Mouse (Mus musculus) kidney, embryonic 15.5 days (tissue): ENCODE data around the gene Gm28557. TPM values are rescaled to one million over a fixed set of nuclear protein-coding genes. Genes with fewer than 3 reads are reported as not detected.
"Not testable (repeated sequence)": the region's sequence is repeated elsewhere in the genome, so short reads cannot be mapped to it uniquely, and the experiment has no call there.

Experiments used
- ATAC-seq: fragments of 200-750 bp; cut with Nextera tagmentation; replicated peaks from 2 replicates; pipeline ENCODE4 v1.8.0; 2017; ENCODE audit warnings: moderate TSS enrichment; ENCODE audit not compliant: low FRiP score
- H3K27ac ChIP-seq: fragments of 300-500 bp; sonication (generic); 2 replicates; pipeline ENCODE4 v1.5.1; 2015; ENCODE audit warnings: mild to moderate bottlenecking, inconsistent platforms
- H3K27me3 ChIP-seq: fragments of 300-500 bp; sonication (generic); 2 replicates; pipeline ENCODE4 v1.6.1; 2015; ENCODE audit warnings: inconsistent platforms
- H3K36me3 ChIP-seq: fragments of 300-500 bp; sonication (generic); 2 replicates; pipeline ENCODE4 v1.6.1; 2015; ENCODE audit warnings: inconsistent platforms
- H3K4me1 ChIP-seq: fragments of 300-500 bp; sonication (generic); 2 replicates; pipeline ENCODE4 v1.6.1; 2015; ENCODE audit warnings: inconsistent platforms
- H3K4me2 ChIP-seq: fragments of 300-500 bp; sonication (generic); 2 replicates; pipeline ENCODE4 v1.6.1; 2015; ENCODE audit warnings: moderate library complexity, mild to moderate bottlenecking, inconsistent platforms
- H3K4me3 ChIP-seq: fragments of 300-500 bp; sonication (generic); replicated peaks from 2 replicates; pipeline ENCODE4 v1.5.1; 2015; ENCODE audit warnings: mild to moderate bottlenecking, inconsistent platforms
- H3K9ac ChIP-seq: fragments of 300-500 bp; sonication (generic); 2 replicates; pipeline ENCODE4 v1.6.1; 2015; ENCODE audit warnings: mild to moderate bottlenecking, inconsistent platforms
- H3K9me3 ChIP-seq: fragments of 300-500 bp; sonication (generic); replicated peaks from 2 replicates; pipeline ENCODE4 v1.6.1; 2016; ENCODE audit warnings: inconsistent platforms
- WGBS: fragments of 180-500 bp; shearing (Covaris S2); methylation state at CpG from one replicate; pipeline ENCODE4 v1.1.7; 2015; ENCODE audit warnings: mixed read lengths; 5-methylcytosine and 5-hydroxymethylcytosine counted together
- polyA plus RNA-seq: library from polyadenylated mRNA; unstranded; fragments of >200 nt; fragmentation: Nextera tagmentation; extraction: Ambion mirVana; gene quantifications from 2 replicates; pipeline ENCODE4 v1.2.1, GENCODE M21; 2015

The Gm28557 gene
- polyA plus RNA-seq: 3.5 and 3.7 TPM in 2 replicates

- peak; percentile 99 for ATAC-seq
- Histone ChIP-seq H3K27ac (peak within 1 kb of the TSS; percentile 95), H3K27me3 (no peaks in the 10 kb centered on the region), H3K4me2 (peak within 1 kb of the TSS; percentile 73), H3K4me3 (peak within 1 kb of the TSS; percentile 74), H3K9me3 (no peaks in the 10 kb centered on the region), H3K4me1 (peaks cover 9% of the 10 kb centered on the region), H3K36me3 (peaks cover 16% of the 10 kb centered on the region), H3K9ac (peak within 1 kb of the TSS; percentile 68)
- under 1% methylated on average over 17 of the region's 17 CpGs for WGBS
Measured at GRCm38 (mm10) chr13:67108194-67108820, at the start of gene Gm28557. Gm28557 (minus strand) TSS chr13:67108604.

GRCm38 (mm10) chr13:67128038-67128721 is 19.8 kb upstream of the Gm28557 start:
- no peaks in the 10 kb centered on the region for H3K27me3 ChIP-seq
- H3K9me3 ChIP-seq: no peaks in the 10 kb centered on the region
- peak overlapping the region; percentile 66 for H3K9ac ChIP-seq
- H3K36me3 ChIP-seq: no peaks in the 10 kb centered on the region
- peak overlapping the region; percentile 66; the same call in 1 of the 2 replicates for H3K27ac ChIP-seq
- H3K4me2 ChIP-seq: peak overlapping the region; percentile 82
- peaks cover 7% of the 10 kb centered on the region; the same call in 1 of the 2 replicates for H3K4me1 ChIP-seq
- peak overlapping the region; percentile 72 for H3K4me3 ChIP-seq
- ATAC-seq: peak; percentile 98
- WGBS: 1% methylated on average over 18 of the region's 18 CpGs

GRCm38 (mm10) chr13:67127507-67127906 is 19.1 kb upstream of the Gm28557 start:
- H3K36me3 ChIP-seq, H3K9ac ChIP-seq, H3K4me3 ChIP-seq, ATAC-seq, H3K4me1 ChIP-seq, H3K9me3 ChIP-seq, H3K27me3 ChIP-seq, H3K27ac ChIP-seq: not testable (repeated sequence)
- peak overlapping the region; percentile 82 for H3K4me2 ChIP-seq
- 83% methylated on average over 10 of the region's 10 CpGs for WGBS

- no peak for ATAC-seq
- no peak overlapping the region for H3K9ac ChIP-seq
- H3K4me2 ChIP-seq: no peak overlapping the region
- 95% methylated on average over 1 of the region's 1 CpGs for WGBS
- no peaks in the 10 kb centered on the region for H3K27me3 ChIP-seq
- peaks cover 7% of the 10 kb centered on the region; the same call in 1 of the 2 replicates for H3K4me1 ChIP-seq
- no peaks in the 10 kb centered on the region for H3K9me3 ChIP-seq
- H3K4me3 ChIP-seq: no peak overlapping the region
- no peaks in the 10 kb centered on the region for H3K36me3 ChIP-seq
- no peak overlapping the region for H3K27ac ChIP-seq
Measured at GRCm38 (mm10) chr13:67124460-67124859, 16.1 kb upstream of the Gm28557 start.

GRCm38 (mm10) chr13:67121360-67121759 is 13.0 kb upstream of the Gm28557 start, which contains the start of gene Zfp759:
Zfp759 (plus strand) TSS chr13:67121660.
- H3K4me3 ChIP-seq, H3K27me3 ChIP-seq, H3K9me3 ChIP-seq, H3K4me1 ChIP-seq, H3K9ac ChIP-seq, ATAC-seq, H3K27ac ChIP-seq, H3K36me3 ChIP-seq, H3K4me2 ChIP-seq: not testable (repeated sequence)

- H3K4me1 ChIP-seq, H3K9ac ChIP-seq, H3K4me3 ChIP-seq, ATAC-seq, H3K4me2 ChIP-seq, H3K36me3 ChIP-seq, H3K27ac ChIP-seq, H3K9me3 ChIP-seq, H3K27me3 ChIP-seq: not testable (repeated sequence)
- 90% methylated on average over 8 of the region's 8 CpGs for WGBS
Measured at GRCm38 (mm10) chr13:67116163-67116562, 7.8 kb upstream of the Gm28557 start, which contains the start of gene Rslcan18. Rslcan18 (minus strand) TSS chr13:67116263.

GRCm38 (mm10) chr13:67113287-67113686 is 4.9 kb upstream of the Gm28557 start:
- H3K4me1 ChIP-seq: 0 out of 2 replicates have a peak, but pooled peaks cover 2% of the 10 kb centered on the region
- no peak overlapping the region for H3K9ac ChIP-seq
- H3K27ac ChIP-seq: no peak overlapping the region
- no peaks in the 10 kb centered on the region for H3K36me3 ChIP-seq
- H3K9me3 ChIP-seq: no peaks in the 10 kb centered on the region
- no peak overlapping the region for H3K4me3 ChIP-seq
- H3K4me2 ChIP-seq: no peak overlapping the region
- no peaks in the 10 kb centered on the region for H3K27me3 ChIP-seq
- 91% methylated on average over 2 of the region's 2 CpGs for WGBS
- no peak for ATAC-seq

GRCm38 (mm10) chr13:67112096-67112495 is 3.7 kb upstream of the Gm28557 start:
- peaks cover 9% of the 10 kb centered on the region for H3K4me1 ChIP-seq
- no peak overlapping the region for H3K9ac ChIP-seq
- no peaks in the 10 kb centered on the region for H3K27me3 ChIP-seq
- no peak overlapping the region for H3K4me2 ChIP-seq
- 82% methylated on average over 12 of the region's 12 CpGs for WGBS
- no peak for ATAC-seq
- no peaks in the 10 kb centered on the region for H3K9me3 ChIP-seq
- H3K36me3 ChIP-seq: no peaks in the 10 kb centered on the region
- no peak overlapping the region for H3K4me3 ChIP-seq
- H3K27ac ChIP-seq: no peak overlapping the region

- Histone ChIP-seq H3K4me3 (peak overlapping the region; percentile 74), H3K9me3 (no peaks in the 10 kb centered on the region), H3K36me3 (peaks cover 16% of the 10 kb centered on the region), H3K4me1 (peaks cover 9% of the 10 kb centered on the region), H3K27ac (peak overlapping the region; percentile 43; the same call in 1 of the 2 replicates), H3K4me2 (peak overlapping the region; percentile 73), H3K9ac (no peak overlapping the region), H3K27me3 (no peaks in the 10 kb centered on the region)
- WGBS: 4% methylated on average over 9 of the region's 9 CpGs
- peak; percentile 53 for ATAC-seq
Measured at GRCm38 (mm10) chr13:67108821-67109206, 410 bp upstream of the Gm28557 start.

- Histone ChIP-seq H3K27me3 (no peaks in the 10 kb centered on the region), H3K4me1 (peaks cover 9% of the 10 kb centered on the region), H3K4me2 (peak overlapping the region; percentile 73), H3K9ac (peak overlapping the region; percentile 68), H3K27ac (peak overlapping the region; percentile 95), H3K4me3 (peak overlapping the region; percentile 74), H3K36me3 (peaks cover 16% of the 10 kb centered on the region), H3K9me3 (no peaks in the 10 kb centered on the region)
- 49% methylated on average over 9 of the region's 9 CpGs for WGBS
- no peak for ATAC-seq
Measured at GRCm38 (mm10) chr13:67107681-67108080, 723 bp downstream of the Gm28557 start.

- peaks cover 32% of the 10 kb centered on the region for H3K36me3 ChIP-seq
- no peak within 1 kb of the TSS for H3K9ac ChIP-seq
Measured at GRCm38 (mm10) chr13:67097876-67098275, 10.5 kb downstream of the Gm28557 start, which contains the start of gene Zfp708. Zfp708 (minus strand) TSS chr13:67097976.

GRCm38 (mm10) chr13:67090154-67090553 is 18.2 kb downstream of the Gm28557 start:
- Histone ChIP-seq H3K27ac (no peak overlapping the region), H3K27me3 (no peaks in the 10 kb centered on the region), H3K4me3 (no peak overlapping the region), H3K9ac (no peak overlapping the region), H3K36me3 (peaks cover 5% of the 10 kb centered on the region; the same call in 1 of the 2 replicates), H3K4me1 (no peaks in the 10 kb centered on the region), H3K4me2 (no peak overlapping the region), H3K9me3 (no peaks in the 10 kb centered on the region)
- 86% methylated on average over 1 of the region's 1 CpGs for WGBS
- no peak for ATAC-seq

More at GRCm38 (mm10) chr13:67097876-67098275, 10.5 kb downstream of the Gm28557 start, which contains the start of gene Zfp708:
- no peaks in the 10 kb centered on the region for H3K27me3 ChIP-seq
- H3K4me2 ChIP-seq: no peak within 1 kb of the TSS
- WGBS: 91% methylated on average over 10 of the region's 10 CpGs
- H3K9me3 ChIP-seq: no peaks in the 10 kb centered on the region
- no peaks in the 10 kb centered on the region for H3K4me1 ChIP-seq
- H3K4me3 ChIP-seq: no peak within 1 kb of the TSS
- no peak within 1 kb of the TSS for H3K27ac ChIP-seq
- ATAC-seq: no peak
